ENCODE assay signal across 1 mouse cellular context in the genomic region with DNA sequence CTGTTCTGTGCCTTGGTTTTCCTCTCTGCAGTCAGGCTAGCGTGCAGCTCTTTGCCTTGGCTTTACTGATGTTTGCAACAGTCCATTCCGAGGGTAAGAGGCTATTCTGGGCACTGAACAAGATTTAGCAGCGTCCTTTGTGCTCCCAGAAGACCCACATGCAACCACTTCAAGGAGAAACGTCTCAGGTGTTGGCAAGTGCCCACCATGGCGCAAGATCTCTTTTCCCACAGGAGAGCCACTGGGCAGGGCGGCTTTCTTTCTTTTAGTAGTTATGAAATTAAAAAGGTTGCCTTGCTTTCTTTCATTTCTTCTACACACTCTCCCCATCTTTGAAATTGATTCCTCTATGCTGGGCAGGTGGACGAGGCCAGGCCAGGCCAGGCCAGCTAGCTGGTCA.
TF ChIP-seq lines count a peak whose summit lies in the region.

No protein-coding gene starts in this region.

TF ChIP-seq in myocyte, 11 proteins besides CTCF, POLR2A, EP300 and RAD21 (continued from another document):
- TF ChIP-seq POLR2AphosphoS2 (IDR thresholded peaks at IDR 0.05; ENCODE audit: insufficient read length, low read depth) (no peak), USF1 (IDR thresholded peaks at IDR 0.05; ENCODE audit: low read depth) (no peak)
